Mouse (Mus musculus) left cerebral cortex, adult 11 months (tissue): ENCODE results near the gene Troap.
"Not testable (repeated sequence)": the region's sequence is repeated elsewhere in the genome, so short reads cannot be mapped to it uniquely, and the experiment has no call there.

ENCODE experiments used
- DNase-seq: peaks from one replicate; pipeline ENCODE4 v3.0.0; 2022; ENCODE audit warnings: low spot score

The Troap gene

DNA sequence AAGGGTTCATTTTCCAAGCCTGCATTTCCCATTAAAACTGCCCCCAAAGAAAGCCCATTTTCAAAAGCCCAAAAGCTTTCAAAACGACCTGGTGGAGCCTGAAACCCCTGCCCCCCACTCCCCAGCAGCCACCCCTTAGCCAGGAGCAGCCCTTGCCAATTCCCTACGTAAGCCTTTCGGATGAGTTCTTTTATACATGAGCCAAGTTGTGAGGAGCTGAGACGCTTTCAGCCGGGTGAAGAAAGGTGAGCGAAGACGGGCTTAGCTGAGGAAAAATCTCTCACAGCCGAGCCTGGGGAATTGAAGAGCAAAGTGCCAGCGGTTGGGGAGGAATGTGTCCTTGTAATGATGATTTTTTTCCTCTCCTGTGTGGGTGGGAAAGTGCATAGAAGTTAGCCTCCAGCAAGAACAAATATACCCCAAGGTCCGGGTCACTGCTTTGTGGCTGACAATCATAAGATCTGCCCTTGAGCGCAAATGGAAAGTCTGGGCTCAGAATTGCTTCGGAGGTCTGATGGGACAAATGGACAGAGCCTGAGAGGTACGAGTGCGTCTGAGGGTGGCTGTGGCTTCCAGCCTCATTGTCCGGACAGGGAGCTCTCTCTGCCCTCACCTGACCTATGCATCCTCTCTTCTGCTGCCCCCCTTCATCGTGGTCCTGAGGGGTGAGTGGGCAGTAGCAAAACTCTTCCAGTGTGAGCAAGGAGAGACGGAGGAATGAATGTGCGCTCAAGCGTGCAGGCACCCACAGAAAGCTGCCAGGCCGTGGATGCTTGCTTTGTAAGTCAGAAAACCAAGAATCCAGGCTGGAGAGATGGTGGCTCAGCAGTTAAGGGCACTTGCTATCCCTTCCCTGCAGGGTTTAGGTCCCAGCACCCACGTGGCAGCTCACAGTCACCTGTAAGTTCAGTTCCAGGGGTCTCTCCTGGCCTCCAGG is 33.2 kb upstream of the Troap start:
- no peak for DNase-seq

GRCm38 (mm10) chr15:99042334-99042733 is 32.0 kb upstream of the Troap start:
- DNase-seq, result no peak

DNA sequence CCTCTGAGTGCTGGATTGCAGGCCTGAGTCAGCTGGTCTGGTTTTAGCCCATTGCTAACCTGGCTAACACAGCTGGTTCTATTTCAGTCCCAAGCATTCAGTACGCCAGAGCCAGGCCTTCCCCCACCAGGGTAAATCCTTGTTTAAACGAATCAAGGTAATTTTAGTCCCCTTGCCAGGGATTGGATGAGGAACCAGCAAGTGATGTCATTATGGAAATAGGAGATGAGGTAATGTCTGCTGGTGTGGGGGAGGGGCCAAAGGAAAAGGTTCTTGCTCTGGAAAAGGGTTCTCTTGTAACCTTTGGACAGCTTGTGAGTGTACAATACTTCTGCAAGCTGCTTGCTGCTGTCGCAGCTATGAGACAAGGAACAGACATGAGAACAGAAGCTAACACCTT is 29.5 kb upstream of the Troap start:
- no peak for DNase-seq

- not testable (repeated sequence) for DNase-seq
These were observed 28.6 kb upstream of the Troap start for GRCm38 (mm10) chr15:99045734-99046133.

DNA sequence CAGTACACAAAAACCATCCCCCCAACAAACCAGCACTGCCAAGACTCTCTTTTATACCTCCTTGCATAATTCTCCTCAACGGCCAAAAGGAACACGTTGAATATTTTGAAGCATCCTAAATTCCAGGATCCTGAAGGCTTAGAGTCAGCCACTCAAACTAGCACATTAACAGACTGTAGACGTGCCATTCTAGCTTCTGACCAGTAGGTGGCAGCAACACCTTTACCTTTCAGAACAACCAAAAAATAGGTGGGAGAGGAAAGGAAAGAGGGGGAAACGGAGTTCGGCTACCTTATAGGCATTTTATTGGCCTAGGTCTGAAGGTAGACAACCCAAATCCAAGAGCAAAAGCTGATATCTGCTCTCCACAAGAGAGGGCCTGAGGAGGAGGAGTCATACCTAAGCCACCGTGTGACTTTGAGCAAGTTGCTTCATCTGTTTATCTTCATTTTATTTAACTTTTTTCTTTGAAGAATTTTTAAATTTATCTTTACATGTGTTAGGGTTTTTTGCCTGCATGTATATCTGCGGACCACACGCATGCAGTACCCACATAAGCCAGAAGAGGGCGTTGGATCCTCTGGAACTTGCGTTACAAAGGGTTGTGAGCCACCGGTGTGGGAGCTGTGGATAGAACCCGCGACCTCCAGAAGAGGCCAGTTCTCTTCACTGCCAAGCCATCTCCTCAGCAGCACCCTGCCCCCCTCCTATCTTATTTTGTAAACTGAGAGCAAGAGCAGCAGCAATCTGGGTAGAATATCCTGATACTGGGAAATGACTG is 24.7 kb upstream of the Troap start:
- DNase-seq, result no peak

- DNase-seq, result no peak
These were observed 21.0 kb upstream of the Troap start for GRCm38 (mm10) chr15:99053373-99053772.

- DNase-seq, result no peak
These were observed 19.3 kb upstream of the Troap start, which contains the start of gene Prph for GRCm38 (mm10) chr15:99055040-99055439. TSS of gene Prph (plus strand) at chr15:99055174.

- no peak for DNase-seq
These were observed 18.8 kb upstream of the Troap start for GRCm38 (mm10) chr15:99055511-99055961.

GRCm38 (mm10) chr15:99056332-99056731 is 18.0 kb upstream of the Troap start:
- DNase-seq, result no peak

GRCm38 (mm10) chr15:99065557-99066165 is 8.7 kb upstream of the Troap start:
- no peak for DNase-seq

DNA sequence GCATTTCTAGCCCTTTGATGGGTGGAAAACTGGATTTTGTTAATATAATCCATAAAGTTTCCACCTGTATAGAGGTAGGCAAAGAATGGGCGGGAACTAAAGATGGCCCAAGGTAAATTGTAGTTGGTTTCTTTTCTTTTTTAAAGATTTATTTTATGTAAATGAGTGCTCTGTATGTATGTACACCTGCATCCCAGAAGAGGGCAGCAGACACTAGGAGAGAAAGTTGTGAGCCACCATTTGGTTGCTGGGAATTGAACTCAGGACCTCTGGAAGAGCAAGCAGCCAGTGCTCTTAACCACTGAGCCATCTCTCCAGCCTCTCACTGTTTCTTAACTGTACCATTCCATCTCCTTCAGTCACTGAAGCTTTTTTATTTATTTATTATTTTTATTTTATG is 2.4 kb upstream of the Troap start:
- DNase-seq, result no peak

DNA sequence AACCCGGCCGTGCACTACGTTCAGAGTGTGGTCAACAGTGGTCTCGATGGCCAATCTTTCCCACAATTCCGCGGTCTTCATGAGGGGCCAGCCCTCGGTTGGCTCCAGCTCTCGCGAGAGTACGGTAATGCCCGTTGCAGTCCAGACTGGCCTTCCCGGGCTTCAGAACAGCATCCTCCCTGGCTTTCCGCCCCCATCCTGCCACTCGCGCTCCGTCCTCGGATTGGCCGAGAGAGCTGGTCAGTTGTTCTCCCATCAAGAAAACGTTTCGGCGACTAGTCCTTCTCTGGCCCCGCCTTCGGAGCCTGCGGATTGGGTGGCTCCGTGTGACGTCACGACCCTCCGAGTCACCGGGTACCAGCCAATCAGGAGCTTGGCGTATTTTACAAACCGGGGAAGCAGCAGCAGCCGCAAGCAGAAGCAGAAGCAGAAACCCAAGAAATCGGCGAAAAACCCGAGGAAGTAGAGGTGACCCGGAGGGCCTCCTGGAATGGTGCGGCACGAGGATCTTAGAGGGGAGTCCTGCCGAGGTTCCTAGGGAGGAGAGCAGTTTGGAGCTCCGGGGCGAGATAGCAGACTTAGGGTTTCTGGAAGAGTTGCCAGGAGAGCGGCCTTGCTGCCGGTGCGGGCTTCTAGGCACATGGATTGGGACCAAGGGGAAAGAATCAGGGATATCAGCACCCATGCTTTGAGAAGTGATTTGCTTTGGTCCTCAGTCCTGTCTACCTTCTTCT is 392 bp downstream of the Troap start:
- peak; percentile 96 for DNase-seq

GRCm38 (mm10) chr15:99076011-99076410 is 1.6 kb downstream of the Troap start:
- DNase-seq, result not testable (repeated sequence)

- DNase-seq, result no peak
These were observed 4.0 kb downstream of the Troap start for GRCm38 (mm10) chr15:99078181-99078910.

DNA sequence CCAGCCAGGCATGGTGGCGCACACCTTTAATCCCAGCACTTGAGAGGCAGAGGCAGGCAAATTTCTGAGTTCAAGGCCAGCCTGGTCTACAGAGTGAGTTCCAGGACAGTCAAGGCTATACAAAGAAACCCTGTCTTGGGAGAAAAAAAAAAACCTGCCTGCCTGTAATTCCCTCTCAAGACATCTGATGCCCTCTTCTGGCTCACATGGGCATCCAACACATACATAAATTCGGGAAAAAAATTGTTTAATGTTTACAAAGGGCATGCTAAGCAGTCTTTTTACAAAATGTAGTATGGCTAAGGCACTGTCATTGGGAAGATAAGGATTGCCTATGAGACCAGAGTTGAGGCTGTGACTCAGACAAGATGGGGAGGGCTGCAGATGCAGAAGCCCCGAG is 5.4 kb downstream of the Troap start:
- DNase-seq, result no peak

- DNase-seq, result no peak
These were observed 7.9 kb downstream of the Troap start for GRCm38 (mm10) chr15:99082322-99082721.

DNA sequence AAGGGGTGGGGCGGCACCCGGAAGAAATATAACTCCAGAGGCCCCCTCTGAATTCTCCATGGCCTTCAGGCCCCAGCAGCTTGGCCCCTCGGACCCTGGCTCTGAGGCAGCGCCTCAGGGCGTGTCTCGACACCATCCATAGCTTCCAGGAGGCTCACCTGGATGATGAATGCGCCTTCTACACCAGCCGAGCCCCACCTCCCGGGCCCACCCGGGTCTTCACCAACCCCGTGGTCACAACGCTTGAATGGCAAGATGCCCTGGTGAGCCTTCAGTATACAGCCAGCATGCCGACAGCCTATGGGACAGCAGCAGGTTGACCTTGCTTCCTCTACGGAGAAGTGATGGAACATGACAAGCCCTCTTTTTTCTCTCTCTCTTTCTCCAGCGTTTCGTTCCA is 8.5 kb downstream of the Troap start:
- DNase-seq, result no peak

DNA sequence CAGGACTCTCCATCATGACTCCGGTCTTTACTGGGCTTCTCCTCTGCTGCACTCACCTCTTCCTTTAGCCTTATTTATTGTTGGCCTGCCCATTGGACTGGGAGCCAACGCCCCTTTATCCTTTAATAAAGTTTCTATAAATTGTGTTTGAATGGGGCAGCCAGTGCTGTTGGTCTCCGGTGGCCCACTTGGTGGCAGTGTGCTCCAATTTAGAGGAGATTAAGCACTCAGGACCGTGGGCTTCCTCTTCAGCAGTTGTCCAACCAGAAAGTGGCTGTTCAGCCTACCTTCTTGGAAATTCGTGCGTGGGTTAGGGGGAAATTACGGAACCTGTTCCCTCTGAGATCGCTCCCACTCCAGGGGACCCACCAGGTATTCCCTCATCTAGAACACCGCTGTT is 8.9 kb downstream of the Troap start:
- DNase-seq, result no peak

DNA sequence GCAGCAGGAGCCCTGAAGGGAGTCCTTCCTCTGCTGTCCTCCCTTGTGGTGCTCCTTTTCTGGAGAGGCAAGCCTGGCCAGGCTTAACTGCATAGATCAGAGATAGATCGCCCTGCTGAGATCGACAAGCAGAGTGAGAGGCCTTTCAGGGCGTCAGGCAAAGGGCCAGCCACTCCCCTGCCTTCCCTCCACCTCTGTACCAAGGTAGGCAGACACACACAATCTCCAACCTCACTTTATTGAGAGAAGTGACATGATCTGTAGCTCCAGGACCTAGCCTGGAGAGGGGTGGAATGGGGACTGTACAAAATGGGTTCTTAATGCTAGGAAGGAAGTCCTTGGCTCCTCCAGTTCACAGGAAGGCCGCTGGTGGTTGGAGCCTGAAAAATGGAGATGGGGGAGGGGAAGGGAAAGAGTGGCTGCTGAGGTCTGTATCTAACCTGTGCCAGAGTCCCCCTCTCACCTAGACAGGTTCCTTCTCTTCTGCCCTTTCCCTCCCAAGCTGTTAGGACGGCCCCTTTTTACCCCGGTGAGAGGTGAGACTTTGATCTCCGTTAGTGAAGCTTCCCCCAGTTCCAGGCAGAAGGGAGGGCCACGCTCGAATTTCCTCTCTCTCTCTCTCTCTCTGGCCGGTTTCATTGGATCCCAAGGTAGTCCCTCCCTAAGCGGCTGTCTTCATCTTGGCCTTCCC is 9.6 kb downstream of the Troap start:
- DNase-seq, result no peak

GRCm38 (mm10) chr15:99084618-99085017 is 10.2 kb downstream of the Troap start:
- DNase-seq, result no peak

GRCm38 (mm10) chr15:99085997-99086396 is 11.6 kb downstream of the Troap start:
- no peak for DNase-seq
